Mouse (Mus musculus) layer of hippocampus, adult 8-10 months (tissue): ENCODE measurements around the gene Fbxo7. TPM values are rescaled to one million over a fixed set of nuclear protein-coding genes. Genes with fewer than 3 reads are reported as not detected.
A peak's percentile ranks its signal among the peaks of the same experiment; 100 is the strongest.

ENCODE experiments used
- DNase-seq, 2 experiments: peaks; one replicate each; pipeline ENCODE4 v3.0.0; 2022; ENCODE audit warnings: low spot score in 2 of 2
- total RNA-seq, 4 experiments: library from RNA; stranded (reverse); gene quantifications; 2 replicates each; pipeline ENCODE4 v1.2.4; 2022

Fbxo7 gene
- total RNA-seq, 4 experiments from 2014 or later = 26.1 to 31.1 (median 27.1) TPM

GRCm38 (mm10) chr10:86034007-86034728, 12.4 kb downstream of the Fbxo7 start:
- DNase-seq = no peak

- no peak for DNase-seq
Observed at GRCm38 (mm10) chr10:86043651-86044050, 21.9 kb downstream of the Fbxo7 start.

- no peak for DNase-seq
Observed at GRCm38 (mm10) chr10:86044066-86044465, 22.3 kb downstream of the Fbxo7 start.

- DNase-seq = no peak
Observed at GRCm38 (mm10) chr10:86046371-86046770, 24.6 kb downstream of the Fbxo7 start.

- DNase-seq = no peak
Observed at GRCm38 (mm10) chr10:86047786-86048185, 26.0 kb downstream of the Fbxo7 start.

- DNase-seq = no peak
Observed at GRCm38 (mm10) chr10:86050522-86050921, 28.8 kb downstream of the Fbxo7 start.

GRCm38 (mm10) chr10:86052818-86053522, 31.2 kb downstream of the Fbxo7 start:
- DNase-seq = no peak

- DNase-seq = no peak
Observed at GRCm38 (mm10) chr10:86056297-86056903, 34.6 kb downstream of the Fbxo7 start.

- DNase-seq = no peak
Observed at GRCm38 (mm10) chr10:86057286-86057685, 35.5 kb downstream of the Fbxo7 start.

GRCm38 (mm10) chr10:86057712-86058111, 35.9 kb downstream of the Fbxo7 start:
- DNase-seq = no peak

- DNase-seq = no peak
Observed at GRCm38 (mm10) chr10:86060267-86060666, 38.5 kb downstream of the Fbxo7 start.

- DNase-seq = no peak
Observed at GRCm38 (mm10) chr10:86062261-86063017, 40.7 kb downstream of the Fbxo7 start.

GRCm38 (mm10) chr10:86063018-86063384, 41.2 kb downstream of the Fbxo7 start:
- no peak for DNase-seq

GRCm38 (mm10) chr10:86064937-86065336, 43.2 kb downstream of the Fbxo7 start:
- DNase-seq = peak; percentile 72 to 73

GRCm38 (mm10) chr10:86065661-86066060, 43.9 kb downstream of the Fbxo7 start:
- no peak for DNase-seq

- DNase-seq = no peak
Observed at GRCm38 (mm10) chr10:86066651-86067050, 44.9 kb downstream of the Fbxo7 start.

- no peak for DNase-seq
Observed at GRCm38 (mm10) chr10:86067911-86068310, 46.1 kb downstream of the Fbxo7 start.

- DNase-seq = no peak
Observed at GRCm38 (mm10) chr10:86069341-86069740, 47.6 kb downstream of the Fbxo7 start.

GRCm38 (mm10) chr10:86070751-86071150, 49.0 kb downstream of the Fbxo7 start:
- no peak for DNase-seq

GRCm38 (mm10) chr10:86074134-86074533, 52.4 kb downstream of the Fbxo7 start:
- no peak for DNase-seq

- no peak for DNase-seq
Observed at GRCm38 (mm10) chr10:86074971-86075711, 53.4 kb downstream of the Fbxo7 start.
